Mouse (Mus musculus): ENCODE data around the gene Kif1b.

GRCm38 (mm10) chr4:149327281-149327680 is 19.8 kb upstream of the Kif1b start:
- TF ChIP-seq CTCF (IDR thresholded peaks at IDR 0.05; ENCODE audit: borderline replicate concordance, extremely low read depth, insufficient read depth, insufficient read length) (no peak), POLR2A (IDR thresholded peaks at IDR 0.05; ENCODE audit: borderline replicate concordance, extremely low read depth, insufficient read depth, insufficient read length, poor library complexity, severe bottlenecking) (no peak)

Measured in brain, embryonic 14.5 days (tissue).